Mouse (Mus musculus): ENCODE measurements around the gene Snupn.

The Snupn gene

GRCm38 (mm10) chr9:56926387-56926786 lies 24.3 kb upstream of the Snupn start:
- TF ChIP-seq GATA4 (IDR thresholded peaks at IDR 0.05; ENCODE audit: insufficient replicate concordance, low read length) = peak; percentile 29; the same call in 1 of the 2 replicates

- TF ChIP-seq GATA4 (IDR thresholded peaks at IDR 0.05; ENCODE audit: insufficient replicate concordance, low read length) = 0 out of 2 replicates have a peak, but pooled peaks have one; percentile 6
Observed at GRCm38 (mm10) chr9:56927191-56928012, 23.3 kb upstream of the Snupn start.

- peak; percentile 53; the same call in 1 of the 2 replicates for TF ChIP-seq GATA4 (IDR thresholded peaks at IDR 0.05; ENCODE audit: insufficient replicate concordance, low read length)
Observed at GRCm38 (mm10) chr9:56928041-56928811, 22.5 kb upstream of the Snupn start, which contains the start of gene Snx33. Gene Snx33, minus strand, starts transcription at chr9:56928371.

- no peak for TF ChIP-seq GATA4 (IDR thresholded peaks at IDR 0.05; ENCODE audit: insufficient replicate concordance, low read length)
Observed at GRCm38 (mm10) chr9:56929496-56929895, 21.2 kb upstream of the Snupn start.

- TF ChIP-seq GATA4 (IDR thresholded peaks at IDR 0.05; ENCODE audit: insufficient replicate concordance, low read length) = no peak
Observed at GRCm38 (mm10) chr9:56930556-56930955, 20.1 kb upstream of the Snupn start.

- TF ChIP-seq GATA4 (IDR thresholded peaks at IDR 0.05; ENCODE audit: insufficient replicate concordance, low read length) = no peak
Observed at GRCm38 (mm10) chr9:56936861-56937222, 13.8 kb upstream of the Snupn start.

- TF ChIP-seq GATA4 (IDR thresholded peaks at IDR 0.05; ENCODE audit: insufficient replicate concordance, low read length) = no peak; the same call in 1 of the 2 replicates
Observed at GRCm38 (mm10) chr9:56937223-56938160, 13.2 kb upstream of the Snupn start, which contains the start of gene Imp3. Gene Imp3, plus strand, starts transcription at chr9:56937475.

- TF ChIP-seq GATA4 (IDR thresholded peaks at IDR 0.05; ENCODE audit: insufficient replicate concordance, low read length) = no peak
Observed at GRCm38 (mm10) chr9:56938374-56938773, 12.3 kb upstream of the Snupn start.

- TF ChIP-seq GATA4 (IDR thresholded peaks at IDR 0.05; ENCODE audit: insufficient replicate concordance, low read length) = no peak
Observed at GRCm38 (mm10) chr9:56949767-56950166, 911 bp upstream of the Snupn start.

GRCm38 (mm10) chr9:56953562-56953961 lies 2.9 kb downstream of the Snupn start:
- no peak for TF ChIP-seq GATA4 (IDR thresholded peaks at IDR 0.05; ENCODE audit: insufficient replicate concordance, low read length)

GRCm38 (mm10) chr9:56956966-56957675 lies 6.4 kb downstream of the Snupn start:
- no peak for TF ChIP-seq GATA4 (IDR thresholded peaks at IDR 0.05; ENCODE audit: insufficient replicate concordance, low read length)

- TF ChIP-seq GATA4 (IDR thresholded peaks at IDR 0.05; ENCODE audit: insufficient replicate concordance, low read length) = no peak
Observed at GRCm38 (mm10) chr9:56958689-56959088, 8.0 kb downstream of the Snupn start.

GRCm38 (mm10) chr9:56961591-56961990 lies 10.9 kb downstream of the Snupn start:
- TF ChIP-seq GATA4 (IDR thresholded peaks at IDR 0.05; ENCODE audit: insufficient replicate concordance, low read length) = no peak

- no peak for TF ChIP-seq GATA4 (IDR thresholded peaks at IDR 0.05; ENCODE audit: insufficient replicate concordance, low read length)
Observed at GRCm38 (mm10) chr9:56970158-56970557, 19.5 kb downstream of the Snupn start.

Measured in liver, adult (tissue).